Mouse (Mus musculus) forebrain, embryonic 11.5 days (tissue): ENCODE measurements around the gene Slco1a4. TPM values are rescaled to one million over a fixed set of nuclear protein-coding genes. Genes with fewer than 3 reads are reported as not detected.
"Not testable (repeated sequence)": the region's sequence is repeated elsewhere in the genome, so short reads cannot be mapped to it uniquely, and the experiment has no call there.

Source experiments
- ATAC-seq: fragments of 200-750 bp; cut with Nextera tagmentation; replicated peaks from 2 replicates; pipeline ENCODE4 v1.8.0; 2017; ENCODE audit warnings: moderate TSS enrichment; ENCODE audit not compliant: low FRiP score
- DNase-seq: peaks from one replicate; pipeline ENCODE4 v3.0.0-alpha.2; 2017; ENCODE audit warnings: low spot score
- H3K27ac ChIP-seq: fragments of 300-500 bp; sonication (generic); 2 replicates; pipeline ENCODE4 v1.5.1; 2014; ENCODE audit warnings: low read depth, low read length
- H3K27me3 ChIP-seq: fragments of 300-500 bp; sonication (generic); 2 replicates; pipeline ENCODE4 v1.6.1; 2014; ENCODE audit warnings: mild to moderate bottlenecking, low read length, mixed read lengths; ENCODE audit not compliant: control insufficient read depth, insufficient read depth
- H3K36me3 ChIP-seq: fragments of 300-500 bp; sonication (generic); 2 replicates; pipeline ENCODE4 v1.6.1; 2014; ENCODE audit warnings: mild to moderate bottlenecking, low read length, moderate library complexity, mixed read lengths; ENCODE audit not compliant: control insufficient read depth, insufficient read depth
- H3K4me1 ChIP-seq: fragments of 300-500 bp; sonication (generic); replicated peaks from 2 replicates; pipeline ENCODE4 v1.6.1; 2014; ENCODE audit warnings: low read length, mixed read lengths; ENCODE audit not compliant: control insufficient read depth, insufficient read depth
- H3K4me2 ChIP-seq: fragments of 300-500 bp; sonication (generic); 2 replicates; pipeline ENCODE4 v1.6.1; 2014; ENCODE audit warnings: low read depth, mild to moderate bottlenecking, low read length, moderate library complexity, mixed read lengths; ENCODE audit not compliant: severe bottlenecking
- H3K4me3 ChIP-seq: fragments of 300-500 bp; sonication (generic); 2 replicates; pipeline ENCODE4 v1.5.1; 2014; ENCODE audit warnings: low read depth, low read length
- H3K9ac ChIP-seq: fragments of 300-500 bp; sonication (generic); 2 replicates; pipeline ENCODE4 v1.6.1; 2014; ENCODE audit warnings: low read length
- H3K9me3 ChIP-seq: fragments of 300-500 bp; sonication (generic); 2 replicates; pipeline ENCODE4 v1.6.1; 2016; ENCODE audit warnings: low read length, mixed read lengths; ENCODE audit not compliant: control insufficient read depth
- WGBS: fragments of 180-500 bp; shearing (Covaris S2); extraction: QIAGEN DNeasy Blood & Tissue Kit; methylation state at CpG from one replicate; pipeline ENCODE4 v1.1.7; 2014; 5-methylcytosine and 5-hydroxymethylcytosine counted together
- polyA plus RNA-seq: library from polyadenylated mRNA; unstranded; fragments of >200 nt; fragmentation: Nextera tagmentation; extraction: Ambion mirVana; gene quantifications from 2 replicates; pipeline ENCODE4 v1.2.1, GENCODE M21; 2014

The Slco1a4 gene
- not detected in 2 replicates for polyA plus RNA-seq

- Histone ChIP-seq H3K4me2 (no peak within 1 kb of the TSS), H3K27ac (no peak within 1 kb of the TSS), H3K4me3 (no peak within 1 kb of the TSS), H3K9ac (no peak within 1 kb of the TSS), H3K4me1 (no peaks in the 10 kb centered on the region), H3K9me3 (no peaks in the 10 kb centered on the region), H3K36me3 (no peaks in the 10 kb centered on the region), H3K27me3 (no peaks in the 10 kb centered on the region)
- ATAC-seq = no peak
- DNase-seq = no peak
- WGBS = 74% methylated on average over 2 of the region's 2 CpGs
These were observed at the start of gene Slco1a4 for GRCm38 (mm10) chr6:141856085-141856484. Gene Slco1a4 (minus strand): TSS chr6:141856199.

- DNase-seq (no peak), ATAC-seq (no peak)
- Histone ChIP-seq H3K4me3 (no peak overlapping the region), H3K27ac (no peak overlapping the region), H3K9ac (no peak overlapping the region), H3K4me1 (no peaks in the 10 kb centered on the region), H3K36me3 (no peaks in the 10 kb centered on the region), H3K27me3 (no peaks in the 10 kb centered on the region), H3K9me3 (no peaks in the 10 kb centered on the region), H3K4me2 (no peak overlapping the region)
- 61% methylated on average over 2 of the region's 2 CpGs for WGBS
These were observed 42.2 kb upstream of the Slco1a4 start for GRCm38 (mm10) chr6:141898197-141898596.

- Histone ChIP-seq H3K9ac (no peak overlapping the region), H3K4me2 (no peak overlapping the region), H3K27me3 (no peaks in the 10 kb centered on the region), H3K9me3 (no peaks in the 10 kb centered on the region), H3K36me3 (no peaks in the 10 kb centered on the region), H3K27ac (no peak overlapping the region), H3K4me3 (no peak overlapping the region), H3K4me1 (no peaks in the 10 kb centered on the region)
- WGBS = 79% methylated on average over 2 of the region's 2 CpGs
- no peak for DNase-seq
- ATAC-seq = no peak
These were observed 33.7 kb upstream of the Slco1a4 start for GRCm38 (mm10) chr6:141889723-141890122.

- Histone ChIP-seq H3K4me3 (no peak overlapping the region), H3K9ac (no peak overlapping the region), H3K4me1 (no peaks in the 10 kb centered on the region), H3K27me3 (no peaks in the 10 kb centered on the region), H3K36me3 (no peaks in the 10 kb centered on the region), H3K9me3 (no peaks in the 10 kb centered on the region), H3K27ac (no peak overlapping the region), H3K4me2 (no peak overlapping the region)
- ATAC-seq = no peak
- DNase-seq = no peak
- WGBS = 76% methylated on average over 2 of the region's 2 CpGs
These were observed 32.2 kb upstream of the Slco1a4 start for GRCm38 (mm10) chr6:141888248-141888647.

- H3K9ac ChIP-seq = no peak overlapping the region
- H3K4me1 ChIP-seq = no peaks in the 10 kb centered on the region
- no peak overlapping the region for H3K4me2 ChIP-seq
- no peak overlapping the region for H3K4me3 ChIP-seq
- no peak overlapping the region for H3K27ac ChIP-seq
- no peaks in the 10 kb centered on the region for H3K36me3 ChIP-seq
- DNase-seq (no peak), ATAC-seq (no peak)
- no peaks in the 10 kb centered on the region for H3K9me3 ChIP-seq
- WGBS = 67% methylated on average over 1 of the region's 1 CpGs
- no peaks in the 10 kb centered on the region for H3K27me3 ChIP-seq
These were observed 26.6 kb upstream of the Slco1a4 start for GRCm38 (mm10) chr6:141882581-141882980.

- 90% methylated on average over 4 of the region's 4 CpGs for WGBS
- not testable (repeated sequence) for H3K27ac ChIP-seq, H3K4me3 ChIP-seq, H3K4me2 ChIP-seq, H3K36me3 ChIP-seq, ATAC-seq, H3K9me3 ChIP-seq, H3K4me1 ChIP-seq, DNase-seq, H3K27me3 ChIP-seq, H3K9ac ChIP-seq
These were observed 19.7 kb upstream of the Slco1a4 start for GRCm38 (mm10) chr6:141875742-141876141.

- H3K9ac ChIP-seq = no peak overlapping the region
- H3K27me3 ChIP-seq = no peaks in the 10 kb centered on the region
- WGBS = 81% methylated on average over 2 of the region's 2 CpGs
- no peak for DNase-seq
- ATAC-seq = no peak
- H3K4me3 ChIP-seq = no peak overlapping the region
- no peaks in the 10 kb centered on the region for H3K4me1 ChIP-seq
- no peak overlapping the region for H3K27ac ChIP-seq
- no peak overlapping the region for H3K4me2 ChIP-seq
- no peaks in the 10 kb centered on the region for H3K9me3 ChIP-seq
- H3K36me3 ChIP-seq = no peaks in the 10 kb centered on the region
These were observed 15.7 kb upstream of the Slco1a4 start for GRCm38 (mm10) chr6:141871711-141872110.

GRCm38 (mm10) chr6:141868735-141869134 is 12.7 kb upstream of the Slco1a4 start:
- no peak overlapping the region for H3K9ac ChIP-seq
- WGBS = 88% methylated on average over 5 of the region's 5 CpGs
- no peaks in the 10 kb centered on the region for H3K27me3 ChIP-seq
- no peaks in the 10 kb centered on the region for H3K9me3 ChIP-seq
- no peak for ATAC-seq
- H3K4me2 ChIP-seq = no peak overlapping the region
- H3K36me3 ChIP-seq = no peaks in the 10 kb centered on the region
- H3K4me3 ChIP-seq = no peak overlapping the region
- H3K4me1 ChIP-seq = no peaks in the 10 kb centered on the region
- no peak for DNase-seq
- no peak overlapping the region for H3K27ac ChIP-seq

- no peaks in the 10 kb centered on the region for H3K36me3 ChIP-seq
- H3K9ac ChIP-seq = no peak overlapping the region
- no peak overlapping the region for H3K4me3 ChIP-seq
- H3K27me3 ChIP-seq = no peaks in the 10 kb centered on the region
- H3K27ac ChIP-seq = no peak overlapping the region
- H3K4me1 ChIP-seq = no peaks in the 10 kb centered on the region
- ATAC-seq = no peak
- H3K9me3 ChIP-seq = no peaks in the 10 kb centered on the region
- WGBS = 91% methylated on average over 5 of the region's 5 CpGs
- no peak overlapping the region for H3K4me2 ChIP-seq
- DNase-seq = no peak
These were observed 10.0 kb upstream of the Slco1a4 start for GRCm38 (mm10) chr6:141866026-141866425.
